Mouse (Mus musculus): Measurements from ENCODE around the gene Prrxl1. TPM values are rescaled to one million over a fixed set of nuclear protein-coding genes. Genes with fewer than 3 reads are reported as not detected.

The Prrxl1 gene
- polyA plus RNA-seq, 1 experiment from 2014 or later, result not detected

GRCm38 (mm10) chr14:32627271-32627670 lies 28.1 kb downstream of the Prrxl1 start:
- no peak for TF ChIP-seq CTCF (IDR thresholded peaks at IDR 0.05)
- in situ Hi-C loops (cut with MboI; ENCODE audit: low pct_unique_long_range_greater_than_20kb), result no loop called here
- POLR2A ChIA-PET, result no interaction called here
- DNase-seq (ENCODE audit: low read depth, low spot score) (no peak), ATAC-seq (no peak)
- H3K27me3 ChIP-seq, result peaks cover 11% of the 10 kb centered on the region
- CTCF ChIA-PET, result no interaction called here

GRCm38 (mm10) chr14:32628584-32628983 lies 29.4 kb downstream of the Prrxl1 start:
- POLR2A ChIA-PET, result no interaction called here
- ATAC-seq, result no peak
- H3K27me3 ChIP-seq, result peaks cover 3% of the 10 kb centered on the region
- DNase-seq (ENCODE audit: low read depth, low spot score), result no peak
- CTCF ChIA-PET, result no interaction called here
- TF ChIP-seq CTCF (IDR thresholded peaks at IDR 0.05), result no peak
- in situ Hi-C loops (cut with MboI; ENCODE audit: low pct_unique_long_range_greater_than_20kb), result no loop called here

GRCm38 (mm10) chr14:32632908-32633600 lies 33.8 kb downstream of the Prrxl1 start:
- H3K27me3 ChIP-seq, result no peaks in the 10 kb centered on the region
- no peak for TF ChIP-seq CTCF (IDR thresholded peaks at IDR 0.05)
- in situ Hi-C loops (cut with MboI; ENCODE audit: low pct_unique_long_range_greater_than_20kb), result no loop called here
- ChIA-PET CTCF (interaction anchor here (1.7 kb wide), 1 partner anchor 13 kb away, joined by 3 read pairs; no protein-coding TSS in a partner anchor), POLR2A (no interaction called here)
- DNase-seq (ENCODE audit: low read depth, low spot score) (peak; percentile 38), ATAC-seq (peak; percentile 80)

GRCm38 (mm10) chr14:32634015-32634682 lies 34.9 kb downstream of the Prrxl1 start:
- ChIA-PET POLR2A (no interaction called here), CTCF (interaction anchor here (0.7 to 1.7 kb wide), 2 partner anchors 12 to 28 kb away, joined by 3 read pairs; no protein-coding TSS in a partner anchor)
- ATAC-seq, result no peak
- H3K27me3 ChIP-seq, result no peaks in the 10 kb centered on the region
- in situ Hi-C loops (cut with MboI; ENCODE audit: low pct_unique_long_range_greater_than_20kb), result no loop called here
- DNase-seq (ENCODE audit: low read depth, low spot score), result no peak
- TF ChIP-seq CTCF (IDR thresholded peaks at IDR 0.05), result no peak

- H3K27me3 ChIP-seq, result peaks cover 3% of the 10 kb centered on the region
- TF ChIP-seq CTCF (IDR thresholded peaks at IDR 0.05), result no peak
- no peak for DNase-seq (ENCODE audit: low read depth, low spot score)
- no peak for ATAC-seq
- ChIA-PET POLR2A (no interaction called here), CTCF (interaction anchor here (0.7 kb wide), 1 partner anchor 11 kb away, joined by 3 read pairs; no protein-coding TSS in a partner anchor)
- in situ Hi-C loops (cut with MboI; ENCODE audit: low pct_unique_long_range_greater_than_20kb), result no loop called here
Measured at GRCm38 (mm10) chr14:32638485-32638884, 39.3 kb downstream of the Prrxl1 start.

GRCm38 (mm10) chr14:32659781-32660180 lies 60.6 kb downstream of the Prrxl1 start:
- in situ Hi-C loops (cut with MboI; ENCODE audit: low pct_unique_long_range_greater_than_20kb), result no loop called here
- no peak for ATAC-seq
- no peak for TF ChIP-seq CTCF (IDR thresholded peaks at IDR 0.05)
- H3K27me3 ChIP-seq, result peaks cover 34% of the 10 kb centered on the region
- CTCF ChIA-PET, result no interaction called here
- POLR2A ChIA-PET, result no interaction called here
- no peak for DNase-seq (ENCODE audit: low read depth, low spot score)

- ChIA-PET POLR2A (no interaction called here), CTCF (no interaction called here)
- no peak for TF ChIP-seq CTCF (IDR thresholded peaks at IDR 0.05)
- in situ Hi-C loops (cut with MboI; ENCODE audit: low pct_unique_long_range_greater_than_20kb), result no loop called here
- peaks cover 46% of the 10 kb centered on the region for H3K27me3 ChIP-seq
- DNase-seq (ENCODE audit: low read depth, low spot score), result no peak
- ATAC-seq, result no peak
Measured at GRCm38 (mm10) chr14:32663099-32663498, 63.9 kb downstream of the Prrxl1 start.

- H3K27me3 ChIP-seq, result peaks cover 45% of the 10 kb centered on the region
- ChIA-PET CTCF (no interaction called here), POLR2A (no interaction called here)
- in situ Hi-C loops (cut with MboI; ENCODE audit: low pct_unique_long_range_greater_than_20kb), result no loop called here
- DNase-seq (ENCODE audit: low read depth, low spot score) (no peak), ATAC-seq (no peak)
- no peak for TF ChIP-seq CTCF (IDR thresholded peaks at IDR 0.05)
Measured at GRCm38 (mm10) chr14:32673178-32673577, 74.0 kb downstream of the Prrxl1 start.

- DNase-seq (ENCODE audit: low read depth, low spot score) (no peak), ATAC-seq (no peak)
- TF ChIP-seq CTCF (IDR thresholded peaks at IDR 0.05), result no peak
- H3K27me3 ChIP-seq, result peaks cover 31% of the 10 kb centered on the region
- ChIA-PET CTCF (no interaction called here), POLR2A (no interaction called here)
- in situ Hi-C loops (cut with MboI; ENCODE audit: low pct_unique_long_range_greater_than_20kb), result no loop called here
Measured at GRCm38 (mm10) chr14:32678565-32678964, 79.4 kb downstream of the Prrxl1 start.

- POLR2A ChIA-PET, result no interaction called here
- in situ Hi-C loops (cut with MboI; ENCODE audit: low pct_unique_long_range_greater_than_20kb), result no loop called here
- TF ChIP-seq CTCF (IDR thresholded peaks at IDR 0.05), result no peak
- peaks cover 20% of the 10 kb centered on the region for H3K27me3 ChIP-seq
- ATAC-seq, result no peak
- CTCF ChIA-PET, result no interaction called here
- no peak for DNase-seq (ENCODE audit: low read depth, low spot score)
Measured at GRCm38 (mm10) chr14:32681603-32682002, 82.4 kb downstream of the Prrxl1 start.

- in situ Hi-C loops (cut with MboI; ENCODE audit: low pct_unique_long_range_greater_than_20kb), result no loop called here
- H3K27me3 ChIP-seq, result peaks cover 20% of the 10 kb centered on the region
- ATAC-seq, result no peak
- TF ChIP-seq CTCF (IDR thresholded peaks at IDR 0.05), result no peak
- ChIA-PET POLR2A (no interaction called here), CTCF (no interaction called here)
- DNase-seq (ENCODE audit: low read depth, low spot score), result no peak
Measured at GRCm38 (mm10) chr14:32682536-32682935, 83.3 kb downstream of the Prrxl1 start.
